Mouse (Mus musculus) adrenal gland, adult 18-20 months (tissue): Measurements from ENCODE around the gene Wrnip1. TPM values are rescaled to one million over a fixed set of nuclear protein-coding genes. Genes with fewer than 3 reads are reported as not detected.
"Not testable (repeated sequence)": the region's sequence is repeated elsewhere in the genome, so short reads cannot be mapped to it uniquely, and the experiment has no call there.

Experiments
- DNase-seq, 2 experiments: peaks; one replicate each; pipeline ENCODE4 v3.0.0; 2021 to 2022; ENCODE audit warnings: low spot score in 2 of 2
- total RNA-seq, 2 experiments: library from RNA; stranded (reverse); gene quantifications; 1 replicate in 1 of 2; 2 replicates in 1 of 2; pipeline ENCODE4 v1.2.3; 2021

The Wrnip1 gene
- total RNA-seq, 2 experiments from 2014 or later: 28.0 to 54.6 TPM

DNA sequence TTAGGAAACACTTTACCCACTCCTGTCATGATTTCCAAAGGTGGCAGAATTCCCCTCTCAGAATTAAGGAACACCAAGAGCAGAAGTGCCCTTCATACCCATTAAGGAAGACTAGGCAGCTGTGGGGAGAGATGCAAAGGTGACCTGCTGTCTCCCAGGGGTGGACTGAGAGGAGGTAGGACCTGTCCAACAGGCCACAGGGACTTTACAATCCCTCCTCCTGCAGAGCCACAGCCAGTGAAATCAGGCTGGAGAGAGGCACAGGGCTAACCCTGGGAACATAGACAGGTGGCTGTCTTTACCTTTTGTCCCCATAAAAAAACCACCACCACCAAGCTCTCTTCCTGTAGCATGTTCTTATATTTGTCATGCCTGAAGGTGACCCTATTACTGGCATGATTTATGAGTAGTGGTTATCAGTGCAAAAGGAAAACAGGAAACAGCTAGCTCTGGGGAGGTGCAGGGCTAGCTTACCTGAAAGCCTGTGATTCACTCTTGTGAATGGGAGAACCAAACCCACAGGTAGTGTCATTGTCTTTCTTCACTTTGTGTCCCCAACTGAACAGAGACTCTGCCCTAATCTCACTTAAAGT lies 47.8 kb downstream of the Wrnip1 start:
- DNase-seq: no peak

- DNase-seq: no peak
Measured at GRCm38 (mm10) chr13:32850156-32850555, 48.3 kb downstream of the Wrnip1 start.

DNA sequence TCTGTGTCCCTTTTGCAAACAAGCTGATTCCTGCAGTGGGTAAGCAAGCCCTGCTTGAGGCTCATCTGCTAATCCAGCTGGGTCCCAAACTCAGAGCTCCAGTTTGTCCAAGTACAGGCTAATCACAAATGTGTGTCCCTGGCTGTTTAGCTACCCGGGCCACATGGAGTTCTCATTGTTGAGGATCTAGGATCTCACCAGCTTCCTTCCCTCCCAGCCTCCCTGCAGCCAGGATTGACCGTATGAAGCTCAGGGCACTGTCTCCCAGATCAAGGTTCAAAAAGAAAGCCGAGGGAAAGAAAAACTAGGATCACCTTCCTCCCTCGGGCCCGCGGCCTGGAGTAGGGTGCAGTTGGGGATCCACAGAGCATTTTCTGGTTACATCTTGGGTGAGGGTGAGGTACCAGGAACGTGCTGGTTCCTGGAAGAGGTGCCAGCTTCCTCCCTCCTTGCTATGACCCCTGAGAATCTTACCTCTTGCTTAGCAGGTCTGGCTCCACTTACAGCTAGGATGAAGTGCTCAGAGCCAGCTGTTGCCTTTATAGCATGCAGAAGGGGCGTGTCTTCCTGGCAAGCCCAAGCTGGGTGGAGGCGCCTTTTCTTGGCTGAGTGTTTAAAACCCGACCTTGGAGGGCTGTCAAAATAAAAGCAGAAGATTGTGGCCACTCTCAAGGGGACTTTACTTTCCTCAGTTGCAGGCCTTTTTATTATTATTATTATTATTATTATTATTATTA lies 49.0 kb downstream of the Wrnip1 start, which contains the start of gene Serpinb1a:
TSS of gene Serpinb1a (minus strand) at position 518 of the 737 bp plus-strand sequence.
- DNase-seq: peak in 1 of 2 experiments; percentile 55

- peak in 1 of 2 experiments; percentile 26 for DNase-seq
Measured at GRCm38 (mm10) chr13:32851967-32852366, 50.1 kb downstream of the Wrnip1 start.

DNA sequence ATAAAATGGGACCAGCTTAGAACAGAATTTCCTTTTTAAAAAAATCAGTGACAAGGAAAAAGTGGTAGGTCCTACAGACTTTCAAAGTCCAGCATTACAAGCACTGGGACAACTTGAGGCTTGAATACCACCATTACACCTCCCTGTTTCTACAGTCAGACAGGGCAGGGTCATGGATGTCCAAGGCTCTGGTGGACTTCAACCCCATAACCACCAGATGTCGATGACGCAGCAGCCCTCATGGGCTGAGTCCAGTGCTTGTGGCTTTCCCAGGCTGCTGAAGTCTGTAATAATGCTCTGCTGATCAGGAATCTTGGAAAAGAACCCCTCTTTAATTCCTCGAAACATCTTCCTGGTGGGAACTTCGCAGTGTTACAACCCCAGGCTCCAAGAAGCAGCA lies 50.7 kb downstream of the Wrnip1 start:
- no peak for DNase-seq

- DNase-seq: no peak
Measured at GRCm38 (mm10) chr13:32853073-32853472, 51.2 kb downstream of the Wrnip1 start.

- DNase-seq: no peak
Measured at GRCm38 (mm10) chr13:32860821-32861220, 59.0 kb downstream of the Wrnip1 start.

- DNase-seq: no peak
Measured at GRCm38 (mm10) chr13:32863456-32863855, 61.6 kb downstream of the Wrnip1 start.

GRCm38 (mm10) chr13:32864529-32864928 lies 62.7 kb downstream of the Wrnip1 start:
- DNase-seq: not testable (repeated sequence)

GRCm38 (mm10) chr13:32865591-32865990 lies 63.8 kb downstream of the Wrnip1 start:
- no peak for DNase-seq

GRCm38 (mm10) chr13:32866484-32866883 lies 64.6 kb downstream of the Wrnip1 start:
- peak; percentile 69 to 71 for DNase-seq

DNA sequence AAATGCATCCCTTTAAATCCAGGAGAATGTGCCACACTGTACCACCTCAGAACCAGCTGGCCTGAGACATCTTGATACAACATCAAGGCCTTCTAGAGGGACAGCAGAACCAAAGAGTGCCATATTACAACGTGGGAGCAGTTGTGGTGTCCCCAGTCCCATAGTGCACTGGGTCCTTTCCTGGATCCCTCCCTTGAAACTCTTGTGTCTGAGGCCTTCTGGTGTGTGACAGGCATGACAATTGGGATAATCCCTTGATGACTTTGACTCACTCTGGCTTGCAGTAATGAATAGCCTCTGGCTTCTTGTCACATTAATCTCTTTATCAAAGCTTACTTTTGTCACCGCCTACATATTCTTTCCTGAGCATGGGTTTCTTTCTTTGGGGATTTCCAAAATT lies 65.2 kb downstream of the Wrnip1 start:
- DNase-seq: no peak

GRCm38 (mm10) chr13:32868233-32868632 lies 66.4 kb downstream of the Wrnip1 start:
- DNase-seq: not testable (repeated sequence)

GRCm38 (mm10) chr13:32868843-32869242 lies 67.0 kb downstream of the Wrnip1 start:
- no peak for DNase-seq

Other genes starting within 250 kb of the Wrnip1 start
- under 1 TPM in 1 of 2 experiments, not detected in 1; 0.26 TPM for gene Mylk4, start 18.1 kb upstream of the Wrnip1 start, total RNA-seq
- not detected for gene D930007J09Rik, start 811 bp downstream of the Wrnip1 start, total RNA-seq
- 100 to 1,000 TPM in 1 of 2 experiments, 1 to 10 TPM in 1; 4.3 to 134 TPM for gene Serpinb1a, start 49.1 kb downstream of the Wrnip1 start, total RNA-seq
- not detected for gene Serpinb1c, start 96.2 kb downstream of the Wrnip1 start, total RNA-seq
- 10 to 100 TPM in 1 of 2 experiments, 1 to 10 TPM in 1; 9.1 to 23.9 TPM for gene Serpinb6b, start 163.2 kb downstream of the Wrnip1 start, total RNA-seq
- 10 to 100 TPM; 18.6 to 19.3 TPM for gene Serpinb9, start 201.2 kb downstream of the Wrnip1 start, total RNA-seq
- gene Serpinb9b, start 225.4 kb downstream of the Wrnip1 start, total RNA-seq: under 1 TPM in 1 of 2 experiments, not detected in 1; 0.10 TPM